Mouse (Mus musculus) small intestine, adult 2 months (tissue): ENCODE data around the gene Disp1.

Experiments
- CTCF ChIP-seq: fragments of 200-500 bp; IDR thresholded peaks from 2 replicates; pipeline ENCODE4 v1.5.1; 2012; ENCODE audit warnings: low read depth, mild to moderate bottlenecking, control low read depth, inconsistent platforms, low read length, moderate library complexity, mixed read lengths; ENCODE audit not compliant: insufficient replicate concordance, insufficient read length; ENCODE audit errors: extremely low read depth
- POLR2A ChIP-seq: fragments of 200-500 bp; IDR thresholded peaks from 2 replicates; pipeline ENCODE4 v1.6.1; 2012; ENCODE audit warnings: low read depth, mild to moderate bottlenecking, control low read depth, inconsistent platforms, low read length, moderate library complexity

DNA sequence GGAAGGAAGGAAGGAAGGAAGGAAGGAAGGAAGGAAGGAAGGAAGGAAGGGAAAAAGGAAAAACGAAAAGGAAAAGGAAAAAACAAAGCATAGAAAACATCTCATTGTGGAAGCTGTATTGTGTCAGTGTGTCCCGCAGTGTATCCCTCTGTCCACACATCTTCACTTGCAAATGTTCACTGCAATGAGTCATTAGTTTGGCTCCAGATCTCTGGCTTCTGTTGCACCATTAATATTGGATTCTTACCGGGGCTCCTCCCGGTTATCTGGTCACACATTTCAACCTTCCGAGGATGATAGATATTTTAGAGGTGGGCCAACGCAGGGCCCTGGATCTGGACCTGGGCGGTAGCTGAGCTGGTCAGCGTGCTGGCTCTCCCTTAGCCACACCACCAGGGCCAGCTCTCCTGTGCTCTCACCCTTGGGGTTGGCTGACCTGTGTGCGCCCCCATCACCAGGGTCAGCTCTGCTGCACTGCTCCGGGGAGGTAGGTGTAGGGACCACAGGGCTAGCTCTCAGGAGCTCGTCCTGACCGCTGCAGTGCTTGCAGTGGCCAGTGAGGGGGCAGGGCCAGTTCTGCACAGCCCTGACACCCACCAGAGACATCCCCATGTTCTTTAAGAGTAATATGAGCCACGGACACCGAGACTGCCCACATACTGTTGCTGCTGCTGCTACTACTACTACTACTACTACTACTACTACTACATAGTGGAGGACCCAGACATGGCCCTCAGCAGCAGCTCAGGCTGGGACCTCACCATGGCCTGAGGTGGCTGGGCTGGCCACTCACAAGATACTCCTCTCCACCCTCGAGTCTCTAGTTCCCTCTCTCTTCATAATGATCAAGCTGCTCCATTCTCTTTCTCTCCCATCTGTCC, 104.1 kb downstream of the Disp1 start:
- TF ChIP-seq CTCF (no peak), POLR2A (no peak)
